Mouse (Mus musculus) cortical plate, adult 2 months (tissue): ENCODE measurements at regions not wholly inside any gene's neighbourhood (a gene's known extent, or its start where the extent isn't known, plus 50 kb on each side); places are given as distances from the start of the nearest gene placed in this dataset.

Experiments
- CTCF ChIP-seq: fragments of 200-500 bp; IDR thresholded peaks from 2 replicates; pipeline ENCODE4 v1.5.1; 2011; ENCODE audit warnings: mild to moderate bottlenecking, control low read depth, low read length; ENCODE audit not compliant: insufficient read depth; ENCODE audit errors: extremely low read depth
- POLR2A ChIP-seq: fragments of 200-500 bp; IDR thresholded peaks from 2 replicates; pipeline ENCODE4 v1.6.1; 2011; ENCODE audit warnings: mild to moderate bottlenecking, low read length, control low read depth; ENCODE audit not compliant: insufficient read depth; ENCODE audit errors: extremely low read depth

GRCm38 (mm10) chr14:100361346-100362029, 77.0 kb upstream of the Klf12 start:
- TF ChIP-seq CTCF: no peak
- no peak for TF ChIP-seq POLR2A
